In genomic region chr9:14614931-14615880, GRCm38 (mm10) we compare ENCODE assay signal across 7 mouse cellular contexts. TPM values are rescaled to one million over a fixed set of nuclear protein-coding genes. Genes with fewer than 3 reads are reported as not detected.
A peak's percentile ranks its signal among the peaks of the same experiment; 100 is the strongest.
DNase-seq lines count a peak whose midpoint lies in the region; ATAC-seq and TF ChIP-seq lines count a peak whose summit lies in the region.

No protein-coding gene starts in this region.

- peaks cover 2% of the 10 kb centered on the region for H3K4me1 ChIP-seq in ES-Bruce4 (ENCODE audit: control insufficient read depth, insufficient read depth, low read length)
- H3K4me1 ChIP-seq in embryonic facial prominence, embryonic 14.5 days (ENCODE audit: control insufficient read depth, insufficient read depth, low read length), result peaks cover 23% of the 10 kb centered on the region
- H3K4me1 ChIP-seq in heart, embryonic 16.5 days (ENCODE audit: control insufficient read depth, insufficient read depth, low read length), result peaks cover 34% of the 10 kb centered on the region
- H3K4me1 ChIP-seq in limb, embryonic 10.5 days, result peaks cover 41% of the 10 kb centered on the region
- H3K4me1 ChIP-seq in midbrain, embryonic 12.5 days, result peaks cover 31% of the 10 kb centered on the region

- peak; percentile 66 for DNase-seq in NIH3T3 (ENCODE audit: low read depth)
- peak; percentile 80 for DNase-seq in embryonic facial prominence, embryonic 14.5 days (ENCODE audit: low spot score)
- DNase-seq in limb, embryonic 10.5 days (ENCODE audit: low spot score), result peak; percentile 90
- DNase-seq in thymus, adult 18-20 months, result no peak

- ATAC-seq in embryonic facial prominence, embryonic 14.5 days (ENCODE audit: low read depth), result peak; percentile 91
- peak; percentile 86 for ATAC-seq in heart, embryonic 16.5 days (replicated peaks; ENCODE audit: extremely low read depth, insufficient read depth, low FRiP score)
- ATAC-seq in midbrain, embryonic 12.5 days (ENCODE audit: low FRiP score, low read depth), result peak; percentile 87

- 18% methylated on average over 16 of the region's 33 CpGs for WGBS in embryonic facial prominence, embryonic 14.5 days
- WGBS in heart, embryonic 16.5 days, result 11% methylated on average over 29 of the region's 33 CpGs
- 10% methylated on average over 33 of the region's 33 CpGs for WGBS in limb, embryonic 10.5 days
- WGBS in midbrain, embryonic 12.5 days, result 11% methylated on average over 31 of the region's 33 CpGs

- H3K4me3 ChIP-seq in ES-Bruce4 (ENCODE audit: low read depth, low read length), result peak overlapping the region; percentile 34
- H3K4me3 ChIP-seq in embryonic facial prominence, embryonic 14.5 days (ENCODE audit: low read depth, low read length), result peak overlapping the region; percentile 89
- peak overlapping the region; percentile 80 for H3K4me3 ChIP-seq in heart, embryonic 16.5 days (ENCODE audit: low read length)
- H3K4me3 ChIP-seq in limb, embryonic 10.5 days, result peak overlapping the region; percentile 99
- H3K4me3 ChIP-seq in midbrain, embryonic 12.5 days, result peak overlapping the region; percentile 90

- H3K9me3 ChIP-seq in ES-Bruce4 (replicated peaks; ENCODE audit: control insufficient read depth, insufficient read depth, low read length, poor library complexity, severe bottlenecking), result no peaks in the 10 kb centered on the region
- H3K9me3 ChIP-seq in embryonic facial prominence, embryonic 14.5 days (ENCODE audit: control insufficient read depth, low read length), result no peaks in the 10 kb centered on the region
- H3K9me3 ChIP-seq in heart, embryonic 16.5 days (replicated peaks; ENCODE audit: control insufficient read depth, low read length), result 0 out of 2 replicates have a peak, but pooled peaks cover 4% of the 10 kb centered on the region
- H3K9me3 ChIP-seq in limb, embryonic 10.5 days (replicated peaks), result no peaks in the 10 kb centered on the region
- no peaks in the 10 kb centered on the region for H3K9me3 ChIP-seq in midbrain, embryonic 12.5 days

- H3K27ac ChIP-seq in ES-Bruce4 (ENCODE audit: insufficient read depth, low read length), result peak overlapping the region; percentile 12; the same call in 1 of the 2 replicates
- H3K27ac ChIP-seq in embryonic facial prominence, embryonic 14.5 days (replicated peaks; ENCODE audit: low read depth, low read length), result peak overlapping the region; percentile 96
- H3K27ac ChIP-seq in heart, embryonic 16.5 days (ENCODE audit: low read length), result peak overlapping the region; percentile 95
- H3K27ac ChIP-seq in limb, embryonic 10.5 days, result peak overlapping the region; percentile 98
- H3K27ac ChIP-seq in midbrain, embryonic 12.5 days (replicated peaks), result peak overlapping the region; percentile 75

- TF ChIP-seq EP300 in ES-Bruce4 (IDR thresholded peaks at IDR 0.05; ENCODE audit: insufficient read depth, low read depth, low read length), result no peak

- peak overlapping the region; percentile 88 for H3K9ac ChIP-seq in ES-Bruce4 (ENCODE audit: low read depth, poor library complexity, severe bottlenecking)
- peak overlapping the region; percentile 98 for H3K9ac ChIP-seq in embryonic facial prominence, embryonic 14.5 days (ENCODE audit: low read depth, low read length)
- peak overlapping the region; percentile 97 for H3K9ac ChIP-seq in heart, embryonic 16.5 days (ENCODE audit: low read length)
- peak overlapping the region; percentile 98 for H3K9ac ChIP-seq in midbrain, embryonic 12.5 days (replicated peaks)

- TF ChIP-seq POLR2A in ES-Bruce4 (IDR thresholded peaks at IDR 0.05; ENCODE audit: insufficient read depth, low read length), result no peak

- H3K27me3 ChIP-seq in ES-Bruce4 (ENCODE audit: control insufficient read depth, insufficient read depth, low read length, poor library complexity, severe bottlenecking), result no peaks in the 10 kb centered on the region
- H3K27me3 ChIP-seq in embryonic facial prominence, embryonic 14.5 days (replicated peaks; ENCODE audit: control insufficient read depth, insufficient read depth, low read length), result no peaks in the 10 kb centered on the region
- no peaks in the 10 kb centered on the region for H3K27me3 ChIP-seq in heart, embryonic 16.5 days (ENCODE audit: control insufficient read depth, insufficient read depth, low read length)
- H3K27me3 ChIP-seq in limb, embryonic 10.5 days (ENCODE audit: low read depth, poor library complexity, severe bottlenecking), result no peaks in the 10 kb centered on the region
- peaks cover 13% of the 10 kb centered on the region; the same call in 1 of the 2 replicates for H3K27me3 ChIP-seq in midbrain, embryonic 12.5 days

- peak overlapping the region; percentile 86 for H3K4me2 ChIP-seq in embryonic facial prominence, embryonic 14.5 days (ENCODE audit: low read depth, low read length)
- H3K4me2 ChIP-seq in heart, embryonic 16.5 days (ENCODE audit: low read depth, low read length), result peak overlapping the region; percentile 85
- peak overlapping the region; percentile 76 for H3K4me2 ChIP-seq in midbrain, embryonic 12.5 days (replicated peaks)

- no peaks in the 10 kb centered on the region for H3K36me3 ChIP-seq in ES-Bruce4 (ENCODE audit: control insufficient read depth, insufficient read depth, low read length, poor library complexity, severe bottlenecking)
- no peaks in the 10 kb centered on the region for H3K36me3 ChIP-seq in embryonic facial prominence, embryonic 14.5 days (ENCODE audit: control insufficient read depth, insufficient read depth, low read length)
- H3K36me3 ChIP-seq in heart, embryonic 16.5 days (ENCODE audit: control insufficient read depth, insufficient read depth), result no peaks in the 10 kb centered on the region
- H3K36me3 ChIP-seq in limb, embryonic 10.5 days, result peaks cover 4% of the 10 kb centered on the region; the same call in 1 of the 2 replicates
- no peaks in the 10 kb centered on the region for H3K36me3 ChIP-seq in midbrain, embryonic 12.5 days

- TF ChIP-seq CTCF in ES-Bruce4 (IDR thresholded peaks at IDR 0.05; ENCODE audit: low read depth, low read length), result no peak

RNA-seq across cellular contexts. Expression of gene Amotl1, which starts 29.6 kb away (rescaled TPM):
- polyA plus RNA-seq in ES-Bruce4 (2011; ENCODE audit: insufficient read depth, insufficient read length, low read depth, missing spikeins), result 36.0 and 40.6 TPM in 2 replicates
- 48.4 and 49.1 TPM in 2 replicates for polyA plus RNA-seq in embryonic facial prominence, embryonic 14.5 days (2014; fragmentation: Nextera tagmentation; extraction: Ambion mirVana)
- polyA plus RNA-seq in heart, embryonic 16.5 days (2015; fragmentation: Nextera tagmentation; extraction: Ambion mirVana), result 17.8 and 19.1 TPM in 2 replicates
- polyA plus RNA-seq in limb, embryonic 10.5 days (2016; fragmentation: Nextera tagmentation; extraction: Ambion mirVana), result 24.9 and 32.1 TPM in 2 replicates
- 14.6 and 15.7 TPM in 2 replicates for polyA plus RNA-seq in midbrain, embryonic 12.5 days (2016; fragmentation: Nextera tagmentation; extraction: Ambion mirVana)

Comparison
In these comparisons a context has a peak if more than half of its experiments do, and no peak if none do; other contexts are left out.
1. H3K27ac ChIP-seq: peak in every context shown above with its lines; median percentile 98 in limb, embryonic 10.5 days; 96 in embryonic facial prominence, embryonic 14.5 days; 95 in heart, embryonic 16.5 days; 75 in midbrain, embryonic 12.5 days; 12 in ES-Bruce4.
2. H3K4me3 ChIP-seq: peak in every context shown above with its lines; median percentile 99 in limb, embryonic 10.5 days; 90 in midbrain, embryonic 12.5 days; 89 in embryonic facial prominence, embryonic 14.5 days; 80 in heart, embryonic 16.5 days; 34 in ES-Bruce4.
3. DNase-seq: peak in NIH3T3 (single experiment), embryonic facial prominence, embryonic 14.5 days (single experiment) and limb, embryonic 10.5 days (single experiment); none in thymus, adult 18-20 months (0 of 2).
4. Peak in every context shown above with its lines, with median percentiles within 50 percentile points of each other: H3K9ac ChIP-seq, ATAC-seq and H3K4me2 ChIP-seq.